Mouse (Mus musculus) liver, adult 2 months (tissue): ENCODE results near the gene Olfr1412. TPM values are rescaled to one million over a fixed set of nuclear protein-coding genes. Genes with fewer than 3 reads are reported as not detected.

Source experiments
- DNase-seq: peaks from one replicate; pipeline ENCODE4 v3.0.0-alpha.2; 2011; ENCODE audit warnings: low read depth, low spot score; ENCODE audit errors: extremely low read depth
- H3K27ac ChIP-seq: fragments of 200-500 bp; replicated peaks from 2 replicates; pipeline ENCODE4 v1.5.1; 2012; ENCODE audit warnings: low read depth, mild to moderate bottlenecking, control low read depth, inconsistent platforms, low read length; ENCODE audit not compliant: insufficient read depth
- H3K27me3 ChIP-seq: fragments of 200-500 bp; 2 replicates; pipeline ENCODE4 v1.6.1; 2012; ENCODE audit warnings: mild to moderate bottlenecking, moderate library complexity, low read length, inconsistent platforms; ENCODE audit not compliant: control insufficient read depth, insufficient read depth
- H3K36me3 ChIP-seq: fragments of 200-500 bp; 2 replicates; pipeline ENCODE4 v1.6.1; 2012; ENCODE audit warnings: low read length, inconsistent platforms; ENCODE audit not compliant: control insufficient read depth, insufficient read depth
- H3K4me1 ChIP-seq: fragments of 200-500 bp; 2 replicates; pipeline ENCODE4 v1.6.1; 2011; ENCODE audit warnings: low read length; ENCODE audit not compliant: control insufficient read depth, insufficient read depth
- H3K4me3 ChIP-seq: fragments of 200-500 bp; 2 replicates; pipeline ENCODE4 v1.5.1; 2011; ENCODE audit warnings: low read depth, mild to moderate bottlenecking, control low read depth, low read length, moderate library complexity; ENCODE audit not compliant: insufficient read depth
- H3K79me2 ChIP-seq: fragments of 200-500 bp; 2 replicates; pipeline ENCODE4 v1.6.1; 2012; ENCODE audit warnings: inconsistent platforms, mild to moderate bottlenecking, low read length, moderate library complexity; ENCODE audit not compliant: control insufficient read depth, insufficient read depth
- H3K9ac ChIP-seq: fragments of 200-500 bp; 2 replicates; pipeline ENCODE4 v1.6.1; 2012; ENCODE audit warnings: low read depth, mild to moderate bottlenecking, control low read depth, inconsistent platforms, low read length
- CTCF ChIP-seq: fragments of 200-500 bp; IDR thresholded peaks from 2 replicates; pipeline ENCODE4 v1.5.1; 2011; ENCODE audit warnings: low read depth, low read length, control low read depth
- POLR2A ChIP-seq: fragments of 200-500 bp; IDR thresholded peaks from 2 replicates; pipeline ENCODE4 v1.6.1; 2011; ENCODE audit warnings: low read length, control low read depth; ENCODE audit not compliant: insufficient read depth; ENCODE audit errors: extremely low read depth
- WGBS: fragments of 180-500 bp; shearing (Covaris S2); methylation state at CpG from one replicate; pipeline ENCODE4 v1.1.7; 2018; 5-methylcytosine and 5-hydroxymethylcytosine counted together
- polyA plus RNA-seq: library from polyadenylated mRNA; depleted of rRNA; stranded (reverse); fragments of >200 nt; gene quantifications from 2 replicates; pipeline ENCODE4 v1.2.3, GENCODE M21; 2012; rRNA removed
- total RNA-seq: library from RNA; depleted of rRNA; stranded (reverse); fragments of >200 nt; gene quantifications from 2 replicates; pipeline ENCODE4 v1.2.3, GENCODE M21; 2014; rRNA removed

Olfr1412 gene
- total and polyA plus RNA-seq, 2 experiments: not detected

DNA sequence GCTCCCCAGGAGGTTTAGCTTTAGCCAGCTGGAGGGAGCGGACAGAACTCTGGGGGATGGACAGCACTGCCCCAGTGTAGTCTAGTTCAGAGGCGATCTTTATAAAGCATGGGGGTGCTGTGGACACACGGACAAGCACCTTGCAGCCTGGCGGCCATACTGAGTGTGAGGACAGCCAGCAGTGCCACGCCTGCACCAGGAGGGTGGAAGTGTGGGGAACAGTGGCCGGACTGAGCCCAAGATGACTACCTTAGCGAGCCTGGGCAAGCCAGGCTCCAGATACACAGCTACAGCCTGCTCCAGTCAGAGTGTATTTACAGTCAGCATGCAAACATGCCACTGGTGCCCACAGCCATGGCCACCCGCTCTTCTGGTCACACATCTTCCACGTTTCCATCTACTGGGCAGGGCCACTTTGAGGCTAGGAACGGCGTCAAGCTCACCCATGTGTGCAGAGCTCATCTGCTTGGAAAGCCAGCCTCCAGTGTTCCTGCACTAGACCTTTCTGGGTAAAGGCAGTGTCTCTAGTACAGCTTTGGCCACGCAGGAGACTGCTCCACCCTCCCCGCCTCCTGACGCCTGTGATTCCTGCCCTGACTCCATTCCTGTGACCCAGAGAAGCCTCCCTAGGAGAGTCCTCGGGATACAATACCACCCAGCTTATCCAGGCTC lies 52.1 kb downstream of the Olfr1412 start:
- peaks cover 7% of the 10 kb centered on the region; the same call in 1 of the 2 replicates for H3K79me2 ChIP-seq
- H3K27me3 ChIP-seq: no peaks in the 10 kb centered on the region
- DNase-seq: no peak
- no peak overlapping the region for H3K27ac ChIP-seq
- peaks cover 8% of the 10 kb centered on the region for H3K4me1 ChIP-seq
- H3K36me3 ChIP-seq: no peaks in the 10 kb centered on the region; the same call in 1 of the 2 replicates
- 92% methylated on average over 15 of the region's 15 CpGs for WGBS
- H3K4me3 ChIP-seq: no peak overlapping the region
- H3K9ac ChIP-seq: no peak overlapping the region
- TF ChIP-seq POLR2A: no peak
- TF ChIP-seq CTCF: no peak

DNA sequence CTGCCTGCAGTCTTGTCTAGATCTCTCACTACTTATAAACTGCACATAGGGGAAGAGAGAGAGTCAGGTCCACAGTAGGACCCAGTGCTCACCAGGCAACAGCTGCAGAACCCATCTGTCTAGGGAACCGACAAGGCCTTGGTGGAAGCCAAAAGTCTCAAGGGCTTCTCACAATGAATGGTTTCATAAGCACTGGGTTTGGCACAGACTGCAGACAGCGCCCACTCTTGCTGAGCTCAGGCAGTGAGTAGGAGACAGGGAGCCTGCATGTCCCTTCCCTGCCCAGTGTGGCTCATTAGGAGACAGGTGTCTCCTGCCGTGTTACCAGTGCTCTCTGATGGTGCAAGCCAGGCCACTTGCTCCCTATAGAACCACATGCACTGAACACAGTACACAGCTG lies 52.6 kb downstream of the Olfr1412 start:
- peaks cover 8% of the 10 kb centered on the region for H3K4me1 ChIP-seq
- 93% methylated on average over 3 of the region's 3 CpGs for WGBS
- H3K4me3 ChIP-seq: no peak overlapping the region
- TF ChIP-seq CTCF: no peak
- TF ChIP-seq POLR2A: no peak
- H3K36me3 ChIP-seq: no peaks in the 10 kb centered on the region; the same call in 1 of the 2 replicates
- peaks cover 7% of the 10 kb centered on the region; the same call in 1 of the 2 replicates for H3K79me2 ChIP-seq
- no peak overlapping the region for H3K9ac ChIP-seq
- H3K27me3 ChIP-seq: no peaks in the 10 kb centered on the region
- DNase-seq: no peak
- H3K27ac ChIP-seq: no peak overlapping the region

DNA sequence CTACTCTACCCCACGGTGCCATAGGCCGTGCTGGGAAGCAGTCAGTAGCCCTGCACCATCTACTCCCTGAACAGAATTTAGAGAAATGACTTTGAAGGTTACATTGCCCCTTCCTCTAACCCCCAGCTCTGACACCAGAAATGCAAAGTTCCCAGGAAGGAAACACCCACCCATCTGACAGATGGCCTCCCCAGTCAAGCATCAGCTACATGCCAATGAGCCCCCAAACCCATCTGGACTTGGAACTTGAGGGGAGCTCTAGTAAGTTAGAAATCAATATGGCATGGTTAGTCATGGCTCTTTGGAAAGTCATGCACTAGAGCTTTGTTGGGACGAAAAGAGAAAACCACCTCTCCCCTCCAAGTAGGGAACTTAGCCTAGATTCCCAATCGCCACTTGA lies 53.2 kb downstream of the Olfr1412 start:
- H3K27me3 ChIP-seq: no peaks in the 10 kb centered on the region

DNA sequence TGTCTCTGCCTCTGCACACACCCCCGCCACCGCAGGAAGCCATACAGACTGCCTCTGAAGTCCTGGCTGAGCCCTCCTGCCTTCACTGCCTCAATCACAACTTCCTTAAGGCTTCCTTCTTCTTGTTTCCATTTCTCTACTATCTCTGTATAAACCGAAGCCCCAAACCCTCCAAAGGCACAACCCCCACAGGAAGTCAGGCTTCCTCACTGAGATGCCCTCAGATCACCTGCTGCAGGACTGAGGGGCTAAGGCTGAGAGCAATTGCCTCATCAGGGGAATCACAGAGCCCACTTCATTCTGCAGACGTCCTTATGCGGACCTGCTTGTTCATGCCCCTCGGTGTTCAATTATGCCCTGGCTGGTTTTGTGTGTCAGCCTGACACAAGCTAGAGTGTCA lies 54.8 kb downstream of the Olfr1412 start:
- H3K36me3 ChIP-seq: no peaks in the 10 kb centered on the region; the same call in 1 of the 2 replicates
- WGBS: 82% methylated on average over 6 of the region's 6 CpGs
- peaks cover 7% of the 10 kb centered on the region; the same call in 1 of the 2 replicates for H3K79me2 ChIP-seq
- no peaks in the 10 kb centered on the region for H3K27me3 ChIP-seq
- peaks cover 8% of the 10 kb centered on the region for H3K4me1 ChIP-seq
- TF ChIP-seq POLR2A (no peak), CTCF (no peak)
- no peak overlapping the region for H3K27ac ChIP-seq
- DNase-seq: no peak
- H3K9ac ChIP-seq: no peak overlapping the region
- no peak overlapping the region for H3K4me3 ChIP-seq

More for the DNA sequence above, 53.2 kb downstream of the Olfr1412 start:
- TF ChIP-seq POLR2A: no peak
- no peak for TF ChIP-seq CTCF
- H3K36me3 ChIP-seq: no peaks in the 10 kb centered on the region; the same call in 1 of the 2 replicates
- WGBS: 95% methylated on average over 4 of the region's 4 CpGs
- DNase-seq: no peak
- H3K27ac ChIP-seq: no peak overlapping the region
- H3K79me2 ChIP-seq: peaks cover 7% of the 10 kb centered on the region; the same call in 1 of the 2 replicates
- H3K4me3 ChIP-seq: no peak overlapping the region
- H3K4me1 ChIP-seq: peaks cover 8% of the 10 kb centered on the region
- no peak overlapping the region for H3K9ac ChIP-seq

Other genes starting within 250 kb of the Olfr1412 start
- gene Ndufa10, start 111.9 kb upstream of the Olfr1412 start, total RNA-seq: 111 and 126 TPM in 2 replicates
- gene Ndufa10, start 111.9 kb upstream of the Olfr1412 start, polyA plus RNA-seq: 140 and 143 TPM in 2 replicates
- not detected in 2 replicates for gene Olfr1416, start 100.7 kb upstream of the Olfr1412 start, total RNA-seq
- gene Olfr1416, start 100.7 kb upstream of the Olfr1412 start, polyA plus RNA-seq: not detected in 2 replicates
- gene Olfr1415, start 89.7 kb upstream of the Olfr1412 start, total RNA-seq: not detected in 2 replicates
- not detected in 2 replicates for gene Olfr1415, start 89.7 kb upstream of the Olfr1412 start, polyA plus RNA-seq
- gene Olfr1414, start 67.1 kb upstream of the Olfr1412 start, total RNA-seq: not detected in 2 replicates
- not detected in 2 replicates for gene Olfr1414, start 67.1 kb upstream of the Olfr1412 start, polyA plus RNA-seq
- gene Olfr1413, start 14.5 kb upstream of the Olfr1412 start, total RNA-seq: not detected in 2 replicates
- not detected in 2 replicates for gene Olfr1413, start 14.5 kb upstream of the Olfr1412 start, polyA plus RNA-seq
- not detected in 2 replicates for gene Olfr1411, start 8.6 kb downstream of the Olfr1412 start, total RNA-seq
- not detected in 2 replicates for gene Olfr1411, start 8.6 kb downstream of the Olfr1412 start, polyA plus RNA-seq
- not detected in 2 replicates for gene Olfr1410, start 20.0 kb downstream of the Olfr1412 start, total RNA-seq
- not detected in 2 replicates for gene Olfr1410, start 20.0 kb downstream of the Olfr1412 start, polyA plus RNA-seq
- not detected in 2 replicates for gene Olfr12, start 32.0 kb downstream of the Olfr1412 start, total RNA-seq
- gene Olfr12, start 32.0 kb downstream of the Olfr1412 start, polyA plus RNA-seq: not detected in 2 replicates
- 121 and 145 TPM in 2 replicates for gene Cops9, start 56.2 kb downstream of the Olfr1412 start, total RNA-seq
- 72.0 and 77.3 TPM in 2 replicates for gene Cops9, start 56.2 kb downstream of the Olfr1412 start, polyA plus RNA-seq
- gene Otos, start 63.1 kb downstream of the Olfr1412 start, total RNA-seq: not detected in 2 replicates
- gene Otos, start 63.1 kb downstream of the Olfr1412 start, polyA plus RNA-seq: not detected in 2 replicates
- 0.92 and 1.2 TPM in 2 replicates for gene Gpc1, start 245.9 kb downstream of the Olfr1412 start, total RNA-seq
- gene Gpc1, start 245.9 kb downstream of the Olfr1412 start, polyA plus RNA-seq: 1.2 and 2.1 TPM in 2 replicates